Mouse (Mus musculus): Measurements from ENCODE around the gene Agap1.
A peak's percentile ranks its signal among the peaks of the same experiment; 100 is the strongest.

Agap1 gene

DNA sequence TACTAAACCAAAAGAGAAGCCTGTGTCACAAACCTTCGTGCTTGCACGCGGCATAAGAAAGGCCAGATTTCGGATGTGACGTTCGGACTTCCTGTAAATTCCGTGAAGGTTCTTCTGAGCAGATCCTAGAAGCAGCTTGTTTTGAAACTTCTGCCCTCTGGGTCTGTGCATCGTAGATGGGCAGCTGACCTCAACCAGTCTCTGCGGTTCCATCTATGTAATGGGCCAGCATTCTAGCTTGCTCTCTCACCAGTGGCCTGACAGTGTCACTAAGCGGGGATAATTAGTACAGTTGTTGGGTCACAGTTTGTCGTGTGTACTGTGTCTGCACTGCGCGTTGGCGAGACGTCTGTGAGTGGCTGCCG lies 485.0 kb downstream of the Agap1 start:
- DNase-seq = no peak

GRCm38 (mm10) chr1:89939981-89940726 lies 485.5 kb downstream of the Agap1 start:
- DNase-seq = peak; percentile 92

DNA sequence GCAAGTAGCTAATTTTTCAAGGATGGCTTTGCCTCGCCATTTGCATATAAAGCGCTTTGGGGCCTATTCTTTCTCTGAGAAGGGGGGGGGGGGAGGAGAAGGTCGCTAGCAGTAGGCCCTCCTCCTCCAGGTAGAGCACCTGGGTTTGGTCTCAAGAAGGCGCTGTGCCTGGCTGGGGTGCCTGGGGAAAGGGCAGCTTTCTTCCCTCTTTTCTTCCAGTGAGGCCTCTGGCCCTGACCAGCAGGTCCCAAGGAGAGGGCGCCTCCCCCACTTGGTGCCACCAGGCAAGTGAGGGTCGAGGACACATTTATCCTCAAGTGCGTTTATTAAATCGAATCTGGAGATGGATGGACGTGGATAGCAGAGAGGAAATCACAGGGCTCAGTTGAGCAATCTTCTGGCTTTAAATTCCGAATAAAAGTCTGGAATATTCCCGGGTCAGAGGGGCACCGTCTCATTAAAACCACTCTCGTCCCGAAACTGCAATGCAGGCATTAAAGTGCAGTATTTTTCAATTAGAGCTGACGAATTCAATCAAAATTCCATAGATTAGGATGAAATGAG lies 486.4 kb downstream of the Agap1 start:
- DNase-seq = no peak

GRCm38 (mm10) chr1:89941701-89942381 lies 487.2 kb downstream of the Agap1 start:
- no peak for DNase-seq

GRCm38 (mm10) chr1:89942395-89942976 lies 487.9 kb downstream of the Agap1 start:
- DNase-seq = no peak

- peak; percentile 86 for DNase-seq
Measured at GRCm38 (mm10) chr1:89943202-89943601, 488.6 kb downstream of the Agap1 start.

Measured in lung, postnatal 10 days (tissue).